25 mouse cellular contexts compared by ENCODE assay signal in genomic region chr9:114531276-114531675, GRCm38 (mm10). TPM values are rescaled to one million over a fixed set of nuclear protein-coding genes. Genes with fewer than 3 reads are reported as not detected.
DNase-seq lines count a peak whose midpoint lies in the region; ATAC-seq lines count a peak whose summit lies in the region.
"Had no signal": no experiment of that assay in that cellular context is flagged by ENCODE, and none has a peak within 500 bp of the region (broad histone marks: within the 10 kb centered on the region; RNA-seq: fewer than 3 reads in every experiment).

No protein-coding gene starts in this region.

- ATAC-seq in hindbrain, embryonic 12.5 days (ENCODE audit: low FRiP score): no peak
- ATAC-seq in hindbrain, embryonic 16.5 days: no peak
- ATAC-seq in kidney, embryonic 14.5 days (ENCODE audit: low FRiP score, low TSS enrichment): no peak
- ATAC-seq: intestine, postnatal 0 days had no signal

- H3K27ac ChIP-seq in hindbrain, embryonic 12.5 days: no peak overlapping the region
- H3K27ac ChIP-seq in hindbrain, embryonic 16.5 days (ENCODE audit: low read depth, low read length): no peak overlapping the region
- H3K27ac ChIP-seq in kidney, embryonic 14.5 days (ENCODE audit: low read depth, low read length): no peak overlapping the region; the same call in 1 of the 2 replicates
- H3K27ac ChIP-seq in limb, embryonic 10.5 days: peak overlapping the region; percentile 70
- H3K27ac ChIP-seq: heart, embryonic 13.5 days; midbrain, embryonic 12.5 days; stomach, embryonic 15.5 days had no signal

- no peaks in the 10 kb centered on the region for H3K9me3 ChIP-seq in hindbrain, embryonic 12.5 days (replicated peaks)
- no peaks in the 10 kb centered on the region for H3K9me3 ChIP-seq in hindbrain, embryonic 16.5 days (ENCODE audit: control insufficient read depth, low read length)
- H3K9me3 ChIP-seq in kidney, embryonic 14.5 days (ENCODE audit: control insufficient read depth, low read length): no peaks in the 10 kb centered on the region
- H3K9me3 ChIP-seq in limb, embryonic 10.5 days (replicated peaks): no peaks in the 10 kb centered on the region
- H3K9me3 ChIP-seq: heart, embryonic 13.5 days; midbrain, embryonic 12.5 days; stomach, embryonic 15.5 days had no signal

- H3K27me3 ChIP-seq in hindbrain, embryonic 12.5 days: no peaks in the 10 kb centered on the region
- H3K27me3 ChIP-seq in hindbrain, embryonic 16.5 days (replicated peaks; ENCODE audit: control insufficient read depth, insufficient read depth, low read length): no peaks in the 10 kb centered on the region
- H3K27me3 ChIP-seq in kidney, embryonic 14.5 days (ENCODE audit: control insufficient read depth, insufficient read depth, low read length): no peaks in the 10 kb centered on the region
- no peaks in the 10 kb centered on the region for H3K27me3 ChIP-seq in limb, embryonic 10.5 days (ENCODE audit: low read depth, poor library complexity, severe bottlenecking)
- H3K27me3 ChIP-seq: heart, embryonic 13.5 days; midbrain, embryonic 12.5 days; stomach, embryonic 15.5 days had no signal

- no peak overlapping the region for H3K4me3 ChIP-seq in hindbrain, embryonic 12.5 days
- H3K4me3 ChIP-seq in hindbrain, embryonic 16.5 days (ENCODE audit: low read length): no peak overlapping the region
- H3K4me3 ChIP-seq in kidney, embryonic 14.5 days (ENCODE audit: low read length): no peak overlapping the region
- 0 out of 2 replicates have a peak overlapping the region, but pooled peaks have one; percentile 3 for H3K4me3 ChIP-seq in limb, embryonic 10.5 days
- H3K4me3 ChIP-seq: heart, embryonic 13.5 days; midbrain, embryonic 12.5 days; myocyte; stomach, embryonic 15.5 days had no signal

- no peaks in the 10 kb centered on the region for H3K36me3 ChIP-seq in hindbrain, embryonic 12.5 days
- H3K36me3 ChIP-seq in hindbrain, embryonic 16.5 days (ENCODE audit: control insufficient read depth, insufficient read depth, low read length): no peaks in the 10 kb centered on the region
- no peaks in the 10 kb centered on the region for H3K36me3 ChIP-seq in kidney, embryonic 14.5 days (ENCODE audit: control insufficient read depth, insufficient read depth, low read length)
- no peaks in the 10 kb centered on the region for H3K36me3 ChIP-seq in limb, embryonic 10.5 days
- H3K36me3 ChIP-seq: heart, embryonic 13.5 days; midbrain, embryonic 12.5 days; stomach, embryonic 15.5 days had no signal

- no peak overlapping the region for H3K9ac ChIP-seq in hindbrain, embryonic 12.5 days
- H3K9ac ChIP-seq in hindbrain, embryonic 16.5 days (ENCODE audit: low read depth, low read length): no peak overlapping the region
- 0 out of 2 replicates have a peak overlapping the region, but pooled peaks have one; percentile 12 for H3K9ac ChIP-seq in kidney, embryonic 14.5 days (ENCODE audit: low read depth, low read length)
- H3K9ac ChIP-seq: heart, embryonic 13.5 days; midbrain, embryonic 12.5 days; stomach, embryonic 15.5 days had no signal

- WGBS in hindbrain, embryonic 12.5 days: 17% methylated on average over 11 of the region's 11 CpGs
- WGBS in hindbrain, embryonic 16.5 days: 27% methylated on average over 11 of the region's 11 CpGs
- 8% methylated on average over 11 of the region's 11 CpGs for WGBS in kidney, embryonic 14.5 days
- 19% methylated on average over 11 of the region's 11 CpGs for WGBS in limb, embryonic 10.5 days

- H3K4me2 ChIP-seq in hindbrain, embryonic 12.5 days (replicated peaks): peak overlapping the region; percentile 1; the same call in 1 of the 2 replicates
- no peak overlapping the region for H3K4me2 ChIP-seq in hindbrain, embryonic 16.5 days (ENCODE audit: low read length)
- H3K4me2 ChIP-seq in kidney, embryonic 14.5 days (replicated peaks; ENCODE audit: low read depth, low read length): peak overlapping the region; percentile 22
- H3K4me2 ChIP-seq: heart, embryonic 13.5 days; midbrain, embryonic 12.5 days; stomach, embryonic 15.5 days had no signal

- DNase-seq in embryo, embryonic 11 days: peak; percentile 48
- no peak for DNase-seq in limb, embryonic 10.5 days (ENCODE audit: low spot score)
- DNase-seq in gastrocnemius, adult 18-20 months (ENCODE audit: low spot score): no peak
- no peak for DNase-seq in urinary bladder, postnatal 25 days (ENCODE audit: low spot score)
- DNase-seq in lung, postnatal 25 days (ENCODE audit: low spot score): no peak
- DNase-seq: adrenal gland, postnatal 10 days; cerebellum, adult 9-10 months; gastrocnemius, postnatal 25 days; heart, postnatal 4 days; layer of hippocampus, postnatal 36 days; lung, postnatal 36 days; thymus, postnatal 14 days had no signal

- H3K4me1 ChIP-seq in hindbrain, embryonic 12.5 days: peaks cover 36% of the 10 kb centered on the region
- peaks cover 10% of the 10 kb centered on the region for H3K4me1 ChIP-seq in hindbrain, embryonic 16.5 days (ENCODE audit: control insufficient read depth, insufficient read depth, low read depth, low read length)
- peaks cover 46% of the 10 kb centered on the region for H3K4me1 ChIP-seq in kidney, embryonic 14.5 days (ENCODE audit: control insufficient read depth, insufficient read depth, low read length)
- peaks cover 86% of the 10 kb centered on the region for H3K4me1 ChIP-seq in limb, embryonic 10.5 days

RNA-seq across cellular contexts. Expression of gene C130032M10Rik, which starts 15.8 kb away (rescaled TPM):
- polyA plus RNA-seq in hindbrain, embryonic 12.5 days (2016; fragmentation: Nextera tagmentation; extraction: Ambion mirVana): 0.31 and 0.46 TPM in 2 replicates
- not detected in 2 replicates for polyA plus RNA-seq in hindbrain, embryonic 16.5 days (2015; fragmentation: Nextera tagmentation; extraction: Ambion mirVana)
- 0.31 and 0.47 TPM in 2 replicates for polyA plus RNA-seq in kidney, embryonic 14.5 days (2014; fragmentation: Nextera tagmentation; extraction: Ambion mirVana)
- polyA plus RNA-seq in limb, embryonic 10.5 days (2016; fragmentation: Nextera tagmentation; extraction: Ambion mirVana): 1.5 and 1.6 TPM in 2 replicates
- not detected for total RNA-seq in gastrocnemius, adult 18-20 months (2021)
- total RNA-seq: adrenal gland, postnatal 10 days; gastrocnemius, postnatal 25 days; heart, postnatal 4 days; layer of hippocampus, postnatal 36 days; MEL had no signal
- polyA plus RNA-seq: C2C12; frontal cortex, adult 2 months; intestine, postnatal 0 days; liver, embryonic 16.5 days; small intestine, adult 2 months had no signal

RNA-seq across cellular contexts. Expression of gene Ccr4, which starts 26.6 kb away (rescaled TPM):
- polyA plus RNA-seq in hindbrain, embryonic 12.5 days (2016; fragmentation: Nextera tagmentation; extraction: Ambion mirVana): not detected in 2 replicates
- not detected in 2 replicates for polyA plus RNA-seq in hindbrain, embryonic 16.5 days (2015; fragmentation: Nextera tagmentation; extraction: Ambion mirVana)
- polyA plus RNA-seq in kidney, embryonic 14.5 days (2014; fragmentation: Nextera tagmentation; extraction: Ambion mirVana): 0.68 and 0.94 TPM in 2 replicates
- polyA plus RNA-seq in limb, embryonic 10.5 days (2016; fragmentation: Nextera tagmentation; extraction: Ambion mirVana): 0.06 TPM in 1 of 2 replicates, not detected in the other
- not detected for total RNA-seq in gastrocnemius, adult 18-20 months (2021)
- total RNA-seq: gastrocnemius, postnatal 25 days; heart, postnatal 4 days; layer of hippocampus, postnatal 36 days; MEL had no signal
- polyA plus RNA-seq: C2C12; frontal cortex, adult 2 months; heart, embryonic 13.5 days; liver, embryonic 16.5 days; midbrain, embryonic 12.5 days; myocyte had no signal

RNA-seq across cellular contexts. Expression of gene Trim71, which starts 32.9 kb away (rescaled TPM):
- 1.2 and 1.3 TPM in 2 replicates for polyA plus RNA-seq in hindbrain, embryonic 12.5 days (2016; fragmentation: Nextera tagmentation; extraction: Ambion mirVana)
- 0.14 and 0.24 TPM in 2 replicates for polyA plus RNA-seq in hindbrain, embryonic 16.5 days (2015; fragmentation: Nextera tagmentation; extraction: Ambion mirVana)
- polyA plus RNA-seq in kidney, embryonic 14.5 days (2014; fragmentation: Nextera tagmentation; extraction: Ambion mirVana): 1.1 and 1.4 TPM in 2 replicates
- 6.2 and 11.5 TPM in 2 replicates for polyA plus RNA-seq in limb, embryonic 10.5 days (2016; fragmentation: Nextera tagmentation; extraction: Ambion mirVana)
- total RNA-seq in gastrocnemius, adult 18-20 months (2021): not detected
- total RNA-seq: gastrocnemius, postnatal 25 days; heart, postnatal 4 days; MEL had no signal
- polyA plus RNA-seq: small intestine, adult 2 months had no signal
